Mouse (Mus musculus) liver, embryonic 16.5 days (tissue): ENCODE results near the gene Kcnq1. TPM values are rescaled to one million over a fixed set of nuclear protein-coding genes. Genes with fewer than 3 reads are reported as not detected.

Experiments used
- ATAC-seq: fragments of 200-750 bp; cut with Nextera tagmentation; 2 replicates; pipeline ENCODE4 v1.8.0; 2017; ENCODE audit warnings: low read depth, mild to moderate bottlenecking, moderate number of reproducible peaks, moderate library complexity
- H3K27ac ChIP-seq: fragments of 300-500 bp; sonication (generic); 2 replicates; pipeline ENCODE4 v1.5.1; 2014; ENCODE audit warnings: mild to moderate bottlenecking, low read length
- H3K27me3 ChIP-seq: fragments of 300-500 bp; sonication (generic); 2 replicates; pipeline ENCODE4 v1.6.1; 2014; ENCODE audit warnings: low read depth, low read length, mixed read lengths; ENCODE audit not compliant: control insufficient read depth, insufficient read depth
- H3K36me3 ChIP-seq: fragments of 300-500 bp; sonication (generic); 2 replicates; pipeline ENCODE4 v1.6.1; 2014; ENCODE audit warnings: mild to moderate bottlenecking; ENCODE audit not compliant: control insufficient read depth, insufficient read depth
- H3K4me1 ChIP-seq: fragments of 300-500 bp; sonication (generic); 2 replicates; pipeline ENCODE4 v1.6.1; 2014; ENCODE audit warnings: low read depth, low read length, mixed read lengths; ENCODE audit not compliant: control insufficient read depth
- H3K4me2 ChIP-seq: fragments of 300-500 bp; sonication (generic); 2 replicates; pipeline ENCODE4 v1.6.1; 2014; ENCODE audit warnings: low read depth, low read length, mixed read lengths
- H3K4me3 ChIP-seq: fragments of 300-500 bp; sonication (generic); 2 replicates; pipeline ENCODE4 v1.5.1; 2014; ENCODE audit warnings: low read depth, mild to moderate bottlenecking, low read length
- H3K9ac ChIP-seq: fragments of 300-500 bp; sonication (generic); 2 replicates; pipeline ENCODE4 v1.6.1; 2014; ENCODE audit warnings: low read depth, low read length
- H3K9me3 ChIP-seq: fragments of 300-500 bp; sonication (generic); replicated peaks from 2 replicates; pipeline ENCODE4 v1.6.1; 2016; ENCODE audit warnings: low read length; ENCODE audit not compliant: control insufficient read depth
- WGBS: fragments of 180-500 bp; shearing (Covaris S2); extraction: QIAGEN DNeasy Blood & Tissue Kit; methylation state at CpG from one replicate; pipeline ENCODE4 v1.1.7; 2014; ENCODE audit not compliant: insufficient replicate concordance; 5-methylcytosine and 5-hydroxymethylcytosine counted together
- polyA plus RNA-seq: library from polyadenylated mRNA; unstranded; fragments of >200 nt; fragmentation: Nextera tagmentation; extraction: Ambion mirVana; gene quantifications from 2 replicates; pipeline ENCODE4 v1.2.1, GENCODE M21; 2015

The Kcnq1 gene
- polyA plus RNA-seq, 1 experiment from 2014 or later: 0.65 TPM

DNA sequence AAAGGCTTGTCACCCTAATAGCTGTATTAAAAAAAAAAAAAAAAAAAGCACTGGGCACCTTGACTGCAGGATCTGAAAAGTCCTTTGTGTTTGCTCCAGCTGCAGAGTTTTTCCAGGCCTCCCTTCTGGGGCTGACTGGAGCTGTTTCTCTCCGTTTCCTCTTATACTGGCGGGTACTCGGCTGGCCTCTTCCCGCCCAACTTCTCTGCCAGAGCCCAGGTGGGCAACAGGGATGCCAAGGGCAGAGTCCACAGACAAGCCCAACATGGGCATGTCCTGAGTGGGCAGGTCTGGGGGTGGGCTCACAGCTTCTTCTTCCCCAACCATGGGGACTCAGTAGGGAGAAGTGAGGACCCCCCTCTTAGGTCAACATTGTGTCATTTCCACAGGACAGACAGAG lies 167.6 kb downstream of the Kcnq1 start:
- no peak for ATAC-seq
- Histone ChIP-seq H3K4me2 (no peak overlapping the region), H3K27me3 (no peaks in the 10 kb centered on the region), H3K36me3 (no peaks in the 10 kb centered on the region; the same call in 1 of the 2 replicates), H3K9me3 (no peaks in the 10 kb centered on the region), H3K27ac (no peak overlapping the region), H3K4me3 (no peak overlapping the region), H3K4me1 (no peaks in the 10 kb centered on the region; the same call in 1 of the 2 replicates), H3K9ac (no peak overlapping the region)
- 73% methylated on average over 4 of the region's 4 CpGs for WGBS

DNA sequence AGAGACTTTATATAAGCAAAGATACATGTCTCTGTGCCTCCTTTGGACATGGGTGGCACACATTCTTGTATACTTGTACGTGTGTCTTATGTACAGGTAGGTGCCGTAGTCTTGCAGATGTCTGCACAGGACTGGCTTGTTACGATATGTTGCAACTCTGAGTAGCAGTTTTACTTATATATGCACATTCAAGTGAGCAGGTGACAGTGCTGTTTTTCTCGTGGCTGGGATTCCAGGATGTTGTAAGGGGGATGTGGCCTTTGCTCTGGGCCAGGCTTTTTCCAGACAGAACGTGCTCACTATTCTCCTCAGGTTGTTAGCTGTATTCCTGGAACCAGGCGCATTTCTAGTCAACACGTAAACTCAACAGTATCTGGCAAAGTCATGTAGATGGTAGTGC lies 168.9 kb downstream of the Kcnq1 start:
- Histone ChIP-seq H3K9ac (no peak overlapping the region), H3K4me1 (no peaks in the 10 kb centered on the region; the same call in 1 of the 2 replicates), H3K9me3 (no peaks in the 10 kb centered on the region), H3K36me3 (no peaks in the 10 kb centered on the region; the same call in 1 of the 2 replicates), H3K4me3 (no peak overlapping the region), H3K27ac (no peak overlapping the region), H3K27me3 (no peaks in the 10 kb centered on the region), H3K4me2 (no peak overlapping the region)
- 63% methylated on average over 7 of the region's 7 CpGs for WGBS
- peak; percentile 61; the same call in 1 of the 2 replicates for ATAC-seq

DNA sequence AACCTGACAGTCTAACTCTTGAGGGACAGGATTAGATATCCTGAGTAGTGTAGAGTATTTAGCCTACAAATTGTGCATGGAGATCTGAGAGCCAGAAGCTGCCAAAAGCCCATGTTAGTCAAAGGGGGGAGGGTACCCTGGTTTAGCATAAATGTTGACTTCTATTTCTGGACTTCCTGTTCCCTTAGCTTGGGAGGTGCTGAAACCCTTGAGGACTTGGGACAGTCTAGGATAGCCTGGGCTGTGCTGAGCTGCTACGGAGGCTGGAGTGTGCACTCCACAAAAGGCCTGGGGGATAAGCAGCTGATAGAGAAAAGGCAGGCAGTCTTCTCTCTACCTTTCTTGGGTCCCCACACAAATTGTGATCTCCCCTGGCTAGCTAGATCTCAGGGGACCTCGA lies 177.5 kb downstream of the Kcnq1 start:
- no peak overlapping the region for H3K27ac ChIP-seq
- H3K36me3 ChIP-seq: no peaks in the 10 kb centered on the region
- no peaks in the 10 kb centered on the region for H3K9me3 ChIP-seq
- WGBS: 43% methylated on average over 2 of the region's 2 CpGs
- peaks cover 35% of the 10 kb centered on the region for H3K4me1 ChIP-seq
- H3K27me3 ChIP-seq: no peaks in the 10 kb centered on the region
- ATAC-seq: no peak
- H3K4me3 ChIP-seq: no peak overlapping the region
- H3K9ac ChIP-seq: no peak overlapping the region
- H3K4me2 ChIP-seq: no peak overlapping the region

DNA sequence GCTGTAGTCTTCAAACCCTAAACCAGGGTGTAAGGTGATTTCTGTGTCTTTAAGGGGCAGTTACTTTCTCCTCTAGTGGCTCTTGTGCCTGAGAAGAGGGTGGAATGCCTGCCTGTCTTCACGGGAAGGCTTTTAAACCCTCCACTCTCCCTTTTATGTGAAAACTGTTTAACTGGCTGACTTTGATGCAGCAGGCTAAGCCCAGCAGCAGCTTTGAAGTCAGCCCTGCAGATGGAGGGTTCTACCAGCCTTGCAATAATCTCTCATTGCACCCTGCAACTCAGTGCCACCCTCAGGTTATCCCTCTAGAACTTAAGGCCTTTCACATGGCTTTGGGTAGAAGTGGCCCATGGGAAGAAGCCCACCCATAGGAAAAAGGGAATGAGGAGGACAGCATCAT lies 178.7 kb downstream of the Kcnq1 start:
- Histone ChIP-seq H3K36me3 (no peaks in the 10 kb centered on the region), H3K4me2 (no peak overlapping the region), H3K4me1 (peaks cover 47% of the 10 kb centered on the region), H3K27me3 (no peaks in the 10 kb centered on the region), H3K27ac (no peak overlapping the region), H3K9me3 (no peaks in the 10 kb centered on the region), H3K9ac (no peak overlapping the region), H3K4me3 (no peak overlapping the region)
- ATAC-seq: no peak
- 36% methylated on average over 1 of the region's 1 CpGs for WGBS

DNA sequence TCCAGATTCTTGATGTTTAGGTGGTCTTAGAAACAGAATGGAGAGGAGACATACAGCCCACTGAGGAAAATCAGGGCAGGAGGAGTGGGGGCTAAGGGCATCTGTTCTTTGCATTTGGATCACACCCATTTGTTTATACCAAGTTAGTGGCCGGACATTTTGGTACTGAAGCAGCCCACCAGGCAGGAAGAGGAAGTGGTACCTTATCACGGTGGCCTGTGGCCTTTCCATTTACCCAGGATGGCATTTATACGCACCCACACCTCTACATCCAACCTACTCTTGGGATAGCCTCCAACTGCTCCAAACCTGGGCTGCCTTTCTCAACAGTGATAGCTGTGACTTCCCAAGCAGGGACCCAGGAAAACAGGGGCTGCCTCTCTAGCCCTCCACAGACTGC lies 179.3 kb downstream of the Kcnq1 start:
- no peak for ATAC-seq
- Histone ChIP-seq H3K27ac (no peak overlapping the region), H3K4me3 (no peak overlapping the region), H3K4me1 (peaks cover 47% of the 10 kb centered on the region), H3K27me3 (no peaks in the 10 kb centered on the region), H3K4me2 (no peak overlapping the region), H3K9ac (no peak overlapping the region), H3K36me3 (no peaks in the 10 kb centered on the region), H3K9me3 (no peaks in the 10 kb centered on the region)
- 28% methylated on average over 3 of the region's 3 CpGs for WGBS

DNA sequence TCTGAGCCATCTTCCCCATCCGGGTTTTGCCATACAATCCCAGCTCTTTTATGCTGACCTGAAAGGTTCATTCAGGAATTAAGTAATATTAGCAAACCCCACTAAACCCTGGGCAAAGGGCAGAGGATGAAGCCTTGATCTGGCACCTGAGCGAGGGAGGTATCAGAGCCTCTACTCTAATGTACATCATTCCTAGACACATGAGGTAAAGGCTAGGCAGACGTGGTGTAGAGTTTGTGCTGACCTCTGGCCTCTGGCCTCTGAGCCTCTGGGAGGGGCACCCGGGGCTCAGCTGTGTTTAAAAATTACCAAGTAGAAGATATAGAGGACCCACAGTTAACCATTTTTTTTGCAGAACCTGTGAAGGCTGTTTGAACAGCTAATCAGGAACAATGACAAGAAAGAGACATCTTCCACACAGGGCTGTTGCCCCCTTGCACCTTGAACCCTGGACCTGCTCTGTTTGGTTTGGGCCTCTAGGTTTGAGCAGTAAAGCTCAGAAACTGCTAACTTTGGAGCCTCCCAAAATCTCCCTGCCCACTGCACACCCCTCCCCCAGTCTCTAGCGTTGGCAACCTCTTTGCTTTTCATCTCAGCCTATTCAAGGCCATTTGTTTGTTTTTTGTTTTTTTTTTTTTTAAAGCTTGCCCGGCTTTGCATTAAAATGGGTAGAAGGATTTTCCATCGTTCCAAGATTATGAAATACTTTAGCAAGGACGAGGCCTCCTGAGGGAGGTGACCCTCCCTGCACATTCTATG lies 180.5 kb downstream of the Kcnq1 start:
- Histone ChIP-seq H3K9me3 (no peaks in the 10 kb centered on the region), H3K4me3 (no peak overlapping the region), H3K9ac (no peak overlapping the region), H3K36me3 (no peaks in the 10 kb centered on the region), H3K4me1 (peaks cover 47% of the 10 kb centered on the region), H3K27ac (peak overlapping the region; percentile 56), H3K27me3 (no peaks in the 10 kb centered on the region), H3K4me2 (no peak overlapping the region)
- 51% methylated on average over 8 of the region's 8 CpGs for WGBS
- ATAC-seq: peak; percentile 85

DNA sequence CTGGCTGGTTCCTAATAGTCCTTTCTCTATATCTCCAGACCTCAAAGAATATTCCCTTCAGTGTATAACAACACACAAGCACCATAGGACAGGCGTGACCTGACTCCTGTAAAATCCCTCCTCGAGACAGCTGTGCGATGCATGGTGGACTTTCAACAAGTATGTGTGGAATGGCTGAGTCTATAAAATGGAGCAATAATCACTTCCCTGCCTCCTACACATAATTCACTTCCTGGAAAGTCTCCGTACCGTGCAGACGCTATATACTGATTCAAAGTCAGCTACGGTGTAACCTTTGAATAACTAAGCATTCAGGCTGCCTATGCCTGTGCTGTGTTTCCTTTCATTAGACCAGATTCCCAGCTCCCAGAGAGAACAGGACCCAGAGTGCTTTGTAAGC lies 182.0 kb downstream of the Kcnq1 start:
- peak overlapping the region; percentile 56; the same call in 1 of the 2 replicates for H3K27ac ChIP-seq
- H3K9ac ChIP-seq: no peak overlapping the region
- 71% methylated on average over 7 of the region's 7 CpGs for WGBS
- H3K4me1 ChIP-seq: peaks cover 45% of the 10 kb centered on the region
- H3K36me3 ChIP-seq: no peaks in the 10 kb centered on the region
- no peak overlapping the region for H3K4me2 ChIP-seq
- no peak overlapping the region for H3K4me3 ChIP-seq
- no peaks in the 10 kb centered on the region for H3K9me3 ChIP-seq
- ATAC-seq: no peak
- no peaks in the 10 kb centered on the region for H3K27me3 ChIP-seq

DNA sequence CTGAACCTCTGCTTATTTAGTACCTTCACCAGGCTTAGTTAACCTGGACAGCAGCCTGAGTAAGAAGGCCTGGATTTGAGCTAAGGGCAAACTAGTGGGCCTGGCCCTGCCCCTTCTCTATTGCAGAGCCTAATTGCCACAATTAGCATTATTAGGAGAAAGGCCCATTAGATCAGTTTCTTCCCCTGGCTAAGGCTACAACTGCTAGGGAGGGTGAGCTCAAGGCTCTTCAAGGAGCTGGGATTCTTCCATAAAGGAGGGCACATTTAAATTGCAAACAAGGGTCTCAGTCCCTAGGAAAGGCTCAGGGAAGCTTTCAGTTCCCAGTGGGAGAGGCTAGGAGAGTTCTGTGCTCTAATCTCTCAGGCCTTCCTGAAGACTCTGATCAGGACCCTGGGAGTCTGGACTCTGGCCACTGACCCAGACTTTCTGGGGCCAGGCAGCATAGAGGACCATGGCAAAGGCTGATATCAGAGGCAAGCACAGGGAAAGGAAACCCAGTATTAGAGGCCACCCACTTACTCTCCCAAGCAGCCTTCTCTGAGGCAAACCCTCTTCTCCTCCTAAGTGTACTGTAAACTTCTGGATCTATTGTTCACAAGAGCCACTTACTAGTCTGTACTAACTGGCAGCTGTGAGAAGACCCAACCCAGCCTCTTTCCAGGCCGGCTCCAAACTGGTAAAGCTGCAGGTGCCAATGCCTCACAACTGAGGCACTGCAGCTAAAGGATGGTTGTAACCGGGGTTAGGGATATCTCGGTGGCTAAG lies 183.1 kb downstream of the Kcnq1 start:
- ATAC-seq: no peak
- no peak overlapping the region for H3K4me3 ChIP-seq
- H3K36me3 ChIP-seq: no peaks in the 10 kb centered on the region
- no peaks in the 10 kb centered on the region for H3K9me3 ChIP-seq
- WGBS: 54% methylated on average over 3 of the region's 3 CpGs
- H3K27me3 ChIP-seq: no peaks in the 10 kb centered on the region
- H3K4me1 ChIP-seq: peaks cover 36% of the 10 kb centered on the region
- 0 out of 2 replicates have a peak overlapping the region, but pooled peaks have one; percentile 11 for H3K27ac ChIP-seq
- H3K4me2 ChIP-seq: no peak overlapping the region
- no peak overlapping the region for H3K9ac ChIP-seq
